Mouse (Mus musculus): ENCODE results near the gene Ube2v1. TPM values are rescaled to one million over a fixed set of nuclear protein-coding genes. Genes with fewer than 3 reads are reported as not detected.

Ube2v1 gene
- polyA plus RNA-seq, 1 experiment from 2014 or later = 410 TPM

DNA sequence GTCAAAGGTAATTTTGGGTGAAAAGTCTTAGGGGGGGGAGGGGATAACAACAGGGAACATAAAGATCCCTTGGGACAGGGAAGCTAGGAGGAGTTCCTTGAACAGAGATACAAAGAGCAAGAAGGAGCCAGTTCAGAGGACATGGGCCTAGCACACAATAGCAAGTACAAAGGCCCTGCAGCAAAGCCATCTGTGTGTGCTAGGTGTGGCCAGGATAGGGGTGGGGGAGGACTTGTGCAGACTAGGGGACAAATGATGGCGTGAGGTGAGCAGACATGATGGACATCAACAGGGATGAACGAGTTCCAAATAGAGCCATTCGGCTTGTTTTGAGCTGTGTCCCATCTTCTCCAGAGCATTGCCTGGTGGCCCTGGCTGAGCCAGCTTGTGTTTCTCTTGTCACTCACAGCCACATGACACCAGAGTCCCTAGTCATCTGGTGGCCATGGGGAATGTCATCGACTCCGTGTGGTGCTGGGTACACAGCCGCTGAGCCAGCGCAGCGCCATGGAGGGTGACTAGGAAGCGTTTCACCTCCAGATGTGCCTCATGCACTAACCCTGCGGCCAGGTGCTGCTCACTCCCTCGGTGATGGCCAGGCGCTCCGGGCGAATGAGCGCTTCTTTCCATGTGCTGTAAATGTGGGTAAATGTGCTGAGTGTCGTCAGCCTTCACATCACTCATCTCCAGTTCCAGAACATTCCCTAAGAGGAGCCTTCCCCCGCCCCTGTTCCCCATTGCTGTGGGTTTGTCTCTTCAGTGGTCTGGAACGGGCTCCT lies 60.3 kb downstream of the Ube2v1 start:
- H3K27ac ChIP-seq (replicated peaks) = no peak overlapping the region
- H3K4me3 ChIP-seq = no peak overlapping the region
- 0 out of 2 replicates have a peak, but pooled peaks cover 2% of the 10 kb centered on the region for H3K4me1 ChIP-seq
- 88% methylated on average over 18 of the region's 18 CpGs for WGBS
- DNase-seq (ENCODE audit: low spot score) = no peak
- H3K27me3 ChIP-seq (ENCODE audit: low read depth, poor library complexity, severe bottlenecking) = no peaks in the 10 kb centered on the region
- H3K36me3 ChIP-seq = no peaks in the 10 kb centered on the region
- no peaks in the 10 kb centered on the region for H3K9me3 ChIP-seq (replicated peaks)

DNA sequence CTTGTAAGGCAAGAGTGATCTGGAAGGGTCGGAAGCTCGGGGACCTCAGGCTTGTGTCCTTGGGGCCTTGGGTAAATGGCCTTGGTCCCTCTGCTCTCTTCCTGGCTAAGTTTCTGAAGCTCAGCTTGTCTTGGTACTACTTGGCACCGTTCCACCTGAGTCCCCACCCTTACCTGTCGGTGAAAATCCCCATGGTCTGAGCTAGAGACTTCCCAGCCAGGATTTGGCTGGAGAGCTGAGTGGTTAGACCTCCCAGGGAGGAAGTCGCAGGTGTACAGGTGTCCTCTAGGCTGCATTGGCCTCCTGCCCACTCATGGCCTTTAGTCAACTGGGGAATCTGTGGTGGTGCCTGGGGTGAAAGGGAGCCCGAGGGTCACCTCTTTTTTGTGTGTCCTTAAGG lies 61.1 kb downstream of the Ube2v1 start:
- H3K27me3 ChIP-seq (ENCODE audit: low read depth, poor library complexity, severe bottlenecking) = no peaks in the 10 kb centered on the region
- no peaks in the 10 kb centered on the region for H3K9me3 ChIP-seq (replicated peaks)
- DNase-seq (ENCODE audit: low spot score) = no peak
- no peak overlapping the region for H3K27ac ChIP-seq (replicated peaks)
- H3K4me3 ChIP-seq = no peak overlapping the region
- H3K36me3 ChIP-seq = no peaks in the 10 kb centered on the region
- 91% methylated on average over 6 of the region's 6 CpGs for WGBS
- H3K4me1 ChIP-seq = peaks cover 4% of the 10 kb centered on the region

DNA sequence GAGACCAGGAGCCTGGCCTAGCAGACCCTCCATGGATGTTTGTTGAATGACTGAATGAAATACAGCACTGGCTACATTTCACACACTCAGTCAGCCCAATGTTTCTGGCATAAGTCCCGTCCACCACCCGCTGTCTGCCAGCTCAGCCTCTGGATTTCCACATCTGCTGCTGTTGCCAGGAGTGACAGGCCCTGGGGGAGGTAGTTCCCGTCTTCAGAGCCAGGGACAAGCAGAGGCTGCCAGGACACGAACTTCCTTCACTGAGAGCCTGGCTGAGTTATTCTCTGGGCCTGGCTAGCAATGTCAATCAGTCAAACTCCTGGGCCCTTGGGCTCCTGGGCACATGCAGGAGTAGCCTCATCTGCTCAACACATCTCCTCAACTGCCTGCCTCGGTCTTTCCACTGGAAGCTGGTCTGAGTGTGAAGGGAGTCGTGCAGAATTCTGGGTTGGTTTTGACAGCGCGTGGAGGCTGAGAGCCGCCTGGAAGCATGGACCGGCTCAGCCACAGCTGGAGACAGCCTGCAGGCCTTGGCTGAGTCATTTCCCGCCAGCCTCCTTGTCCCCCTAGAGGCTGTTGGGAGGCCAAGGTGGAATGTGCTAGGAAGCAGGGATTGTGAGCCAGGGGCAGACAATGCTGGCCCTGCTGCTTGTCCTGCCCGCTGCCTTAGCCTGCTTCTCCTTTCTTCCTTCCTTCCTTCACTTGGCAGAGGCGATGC lies 61.8 kb downstream of the Ube2v1 start:
- no peak for DNase-seq (ENCODE audit: low spot score)
- Histone ChIP-seq H3K4me1 (peaks cover 9% of the 10 kb centered on the region), H3K27me3 (ENCODE audit: low read depth, poor library complexity, severe bottlenecking) (no peaks in the 10 kb centered on the region), H3K36me3 (no peaks in the 10 kb centered on the region), H3K27ac (replicated peaks) (no peak overlapping the region), H3K4me3 (no peak overlapping the region), H3K9me3 (replicated peaks) (no peaks in the 10 kb centered on the region)
- WGBS = 78% methylated on average over 13 of the region's 13 CpGs

DNA sequence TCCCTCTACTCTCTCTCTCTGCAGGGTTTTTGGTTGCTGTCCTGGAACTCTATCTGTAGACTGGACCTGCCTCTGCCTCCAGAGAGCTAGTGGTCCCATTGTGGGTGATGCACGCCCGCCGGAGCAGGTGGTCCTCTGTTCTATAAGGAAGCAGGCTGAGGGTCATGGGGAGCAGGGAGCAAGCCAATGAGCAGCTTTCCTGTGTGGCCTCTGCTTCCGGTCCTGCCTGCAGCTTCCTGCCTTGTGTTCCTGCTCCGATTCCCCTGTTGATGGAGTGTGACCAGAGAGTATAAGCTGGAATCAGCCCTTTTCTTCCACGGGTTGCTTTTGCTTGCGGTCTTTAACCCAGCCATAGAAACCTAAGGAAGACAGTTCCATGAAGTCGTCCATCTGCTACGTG lies 63.8 kb downstream of the Ube2v1 start:
- peaks cover 26% of the 10 kb centered on the region for H3K4me1 ChIP-seq
- no peaks in the 10 kb centered on the region for H3K9me3 ChIP-seq (replicated peaks)
- H3K36me3 ChIP-seq = no peaks in the 10 kb centered on the region
- no peak for DNase-seq (ENCODE audit: low spot score)
- peaks cover 4% of the 10 kb centered on the region; the same call in 1 of the 2 replicates for H3K27me3 ChIP-seq (ENCODE audit: low read depth, poor library complexity, severe bottlenecking)
- 86% methylated on average over 9 of the region's 9 CpGs for WGBS
- no peak overlapping the region for H3K4me3 ChIP-seq
- no peak overlapping the region for H3K27ac ChIP-seq (replicated peaks)

DNA sequence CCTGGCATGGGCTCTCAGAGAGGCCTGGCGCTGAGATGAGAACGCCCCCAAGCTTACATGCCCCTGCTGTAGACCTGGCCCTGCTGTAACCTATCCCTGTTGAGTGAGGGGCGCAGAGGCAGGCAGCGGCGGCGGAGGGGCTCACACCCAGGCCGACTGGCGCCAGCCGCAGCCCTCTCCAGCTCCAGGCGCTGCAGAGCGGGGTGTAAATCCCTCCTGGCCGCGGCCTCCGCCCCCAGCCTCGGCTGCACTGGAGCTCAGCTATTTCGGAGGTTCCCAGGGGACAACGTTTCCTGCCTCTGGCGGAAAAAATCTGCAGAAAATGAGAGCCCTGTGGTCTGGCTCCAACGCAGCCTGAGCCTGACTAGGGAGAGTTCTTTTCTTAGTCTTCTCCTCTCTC lies 66.2 kb downstream of the Ube2v1 start:
- peaks cover 36% of the 10 kb centered on the region for H3K4me1 ChIP-seq
- DNase-seq (ENCODE audit: low spot score) = peak; percentile 48
- H3K27me3 ChIP-seq (ENCODE audit: low read depth, poor library complexity, severe bottlenecking) = peaks cover 21% of the 10 kb centered on the region
- H3K36me3 ChIP-seq = no peaks in the 10 kb centered on the region
- 20% methylated on average over 19 of the region's 19 CpGs for WGBS
- H3K9me3 ChIP-seq (replicated peaks) = no peaks in the 10 kb centered on the region
- H3K27ac ChIP-seq (replicated peaks) = peak overlapping the region; percentile 73
- peak overlapping the region; percentile 30 for H3K4me3 ChIP-seq

DNA sequence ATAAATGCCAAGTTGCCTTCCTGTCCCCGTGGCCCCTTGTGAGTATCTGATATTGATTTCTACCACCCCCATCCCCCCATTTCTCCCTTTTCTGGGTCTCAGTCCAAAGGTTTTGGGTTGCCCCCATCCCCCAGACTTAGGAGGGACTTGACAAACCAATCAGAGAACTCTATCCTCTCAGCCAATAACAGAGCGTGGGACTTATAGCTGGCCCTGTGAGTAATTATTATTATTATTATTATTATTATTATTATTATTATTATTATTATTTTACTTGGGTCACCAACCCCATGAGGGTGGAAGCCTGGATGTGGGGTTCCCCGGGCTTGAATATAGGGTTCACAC lies 66.6 kb downstream of the Ube2v1 start:
- H3K27me3 ChIP-seq (ENCODE audit: low read depth, poor library complexity, severe bottlenecking) = peaks cover 25% of the 10 kb centered on the region
- peaks cover 39% of the 10 kb centered on the region for H3K4me1 ChIP-seq
- H3K36me3 ChIP-seq = no peaks in the 10 kb centered on the region
- WGBS = 81% methylated on average over 3 of the region's 3 CpGs
- no peak overlapping the region for H3K4me3 ChIP-seq
- no peaks in the 10 kb centered on the region for H3K9me3 ChIP-seq (replicated peaks)
- H3K27ac ChIP-seq (replicated peaks) = peak overlapping the region; percentile 73; the same call in 1 of the 2 replicates
- no peak for DNase-seq (ENCODE audit: low spot score)

DNA sequence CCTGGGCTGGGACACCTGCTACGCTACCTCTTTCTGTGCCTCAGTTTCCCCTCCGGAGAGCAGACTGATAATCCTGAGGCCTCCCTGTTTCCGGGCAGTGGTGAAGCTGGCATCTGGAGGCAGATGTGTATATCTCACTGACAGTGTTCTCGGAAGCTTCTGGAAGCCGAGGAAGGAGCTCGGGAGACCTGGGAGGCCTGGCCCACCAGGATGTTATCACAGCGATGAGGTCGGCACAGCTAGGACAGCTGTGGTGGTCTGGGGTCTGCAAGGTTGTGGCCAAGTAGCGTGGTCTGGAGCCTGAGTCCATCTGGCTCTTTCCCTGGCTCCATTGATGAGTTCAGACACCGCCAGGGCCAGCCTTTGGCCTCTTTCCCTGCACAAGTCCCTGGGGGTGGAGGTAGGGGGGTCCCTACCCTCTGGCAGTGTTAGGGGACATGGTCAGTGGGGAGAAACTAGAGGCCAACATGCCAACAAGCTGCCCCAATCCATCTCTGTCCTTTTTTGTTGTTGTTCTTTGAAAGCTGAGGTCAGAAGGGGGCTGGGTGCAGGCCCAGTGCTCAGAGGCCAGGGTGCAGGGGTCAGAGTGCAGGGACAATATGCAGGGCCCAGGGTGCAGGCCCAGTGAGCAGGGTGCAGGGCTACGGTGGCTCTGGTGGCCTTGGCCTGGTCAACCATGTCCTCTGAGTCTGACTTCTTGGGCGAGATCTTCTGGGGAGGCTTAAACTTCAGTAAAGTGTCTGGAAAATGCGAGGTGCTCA lies 67.2 kb downstream of the Ube2v1 start:
- H3K36me3 ChIP-seq = no peaks in the 10 kb centered on the region
- no peak for DNase-seq (ENCODE audit: low spot score)
- 80% methylated on average over 13 of the region's 13 CpGs for WGBS
- H3K27ac ChIP-seq (replicated peaks) = no peak overlapping the region; the same call in 1 of the 2 replicates
- no peaks in the 10 kb centered on the region for H3K9me3 ChIP-seq (replicated peaks)
- peaks cover 31% of the 10 kb centered on the region for H3K27me3 ChIP-seq (ENCODE audit: low read depth, poor library complexity, severe bottlenecking)
- no peak overlapping the region for H3K4me3 ChIP-seq
- peaks cover 45% of the 10 kb centered on the region for H3K4me1 ChIP-seq

DNA sequence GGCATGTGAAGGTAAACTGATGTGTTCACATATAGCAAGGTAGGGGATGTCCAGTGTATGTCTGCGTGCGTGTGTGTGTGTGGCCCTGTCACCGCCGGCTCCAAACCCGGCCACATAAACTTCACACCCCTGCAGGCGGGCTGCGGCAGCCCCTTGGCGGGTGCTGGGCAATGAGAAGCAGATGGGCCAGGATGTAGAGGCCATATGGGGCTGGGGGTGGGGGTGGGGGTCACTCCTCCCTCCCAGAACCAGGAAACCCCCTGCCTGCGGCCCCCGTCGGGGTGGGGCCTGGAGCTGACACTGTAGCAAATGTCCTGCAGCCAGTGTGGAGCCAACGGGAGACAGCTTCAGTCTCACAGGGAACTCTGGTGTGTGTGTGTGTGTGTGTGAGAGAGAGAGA lies 68.2 kb downstream of the Ube2v1 start:
- Histone ChIP-seq H3K27me3 (ENCODE audit: low read depth, poor library complexity, severe bottlenecking) (peaks cover 41% of the 10 kb centered on the region), H3K36me3 (no peaks in the 10 kb centered on the region), H3K4me1 (peaks cover 53% of the 10 kb centered on the region), H3K9me3 (replicated peaks) (no peaks in the 10 kb centered on the region), H3K27ac (replicated peaks) (peak overlapping the region; percentile 70), H3K4me3 (no peak overlapping the region)
- WGBS = 78% methylated on average over 12 of the region's 12 CpGs
- DNase-seq (ENCODE audit: low spot score) = peak; percentile 31

DNA sequence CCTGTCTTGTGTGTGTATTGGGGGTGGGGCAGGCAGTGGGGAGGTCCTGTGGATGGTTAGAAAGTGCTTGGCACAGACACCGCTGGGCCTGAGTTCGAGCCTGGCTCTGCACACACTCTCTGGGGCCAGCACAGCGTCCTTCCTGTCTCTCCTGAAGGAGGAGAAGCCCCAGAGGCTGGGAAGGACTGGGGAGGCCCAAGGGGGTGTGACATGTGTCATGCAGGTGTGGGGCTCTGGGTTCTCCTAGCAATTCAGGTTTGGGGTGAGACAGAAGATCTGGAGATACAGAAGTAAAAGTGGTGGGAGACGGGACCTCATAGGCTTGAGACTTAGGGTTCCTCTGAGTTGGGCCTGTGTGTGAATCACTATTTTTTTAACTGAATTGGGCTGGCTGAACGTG lies 68.9 kb downstream of the Ube2v1 start:
- peaks cover 47% of the 10 kb centered on the region for H3K27me3 ChIP-seq (ENCODE audit: low read depth, poor library complexity, severe bottlenecking)
- 71% methylated on average over 5 of the region's 5 CpGs for WGBS
- H3K4me1 ChIP-seq = peaks cover 53% of the 10 kb centered on the region
- no peak overlapping the region for H3K27ac ChIP-seq (replicated peaks)
- no peak overlapping the region for H3K4me3 ChIP-seq
- no peak for DNase-seq (ENCODE audit: low spot score)
- no peaks in the 10 kb centered on the region for H3K9me3 ChIP-seq (replicated peaks)
- no peaks in the 10 kb centered on the region for H3K36me3 ChIP-seq

DNA sequence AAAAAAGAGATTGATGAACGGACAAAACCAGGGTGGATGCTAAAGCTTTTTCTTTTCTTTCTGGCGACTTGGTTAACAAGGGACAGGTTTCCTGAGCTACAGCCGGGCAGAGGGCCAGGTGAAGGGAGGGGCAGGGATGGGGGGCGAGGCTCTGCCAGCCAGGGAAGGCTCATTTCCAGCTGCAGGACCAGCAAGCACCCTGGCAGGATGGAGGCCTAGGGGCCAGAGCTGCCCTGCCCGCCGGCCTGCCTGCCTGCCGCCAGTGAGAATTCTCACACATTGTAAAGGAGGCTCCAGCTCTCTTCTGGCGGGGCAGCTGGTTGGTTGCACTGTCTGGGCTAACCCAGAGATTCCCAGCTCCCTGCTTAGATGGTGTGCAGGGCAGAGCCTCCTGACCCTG lies 69.8 kb downstream of the Ube2v1 start:
- no peak overlapping the region for H3K4me3 ChIP-seq
- no peak for DNase-seq (ENCODE audit: low spot score)
- peak overlapping the region; percentile 47; the same call in 1 of the 2 replicates for H3K27ac ChIP-seq (replicated peaks)
- peaks cover 49% of the 10 kb centered on the region for H3K27me3 ChIP-seq (ENCODE audit: low read depth, poor library complexity, severe bottlenecking)
- H3K4me1 ChIP-seq = peaks cover 53% of the 10 kb centered on the region
- H3K36me3 ChIP-seq = no peaks in the 10 kb centered on the region
- WGBS = 45% methylated on average over 8 of the region's 8 CpGs
- H3K9me3 ChIP-seq (replicated peaks) = no peaks in the 10 kb centered on the region

DNA sequence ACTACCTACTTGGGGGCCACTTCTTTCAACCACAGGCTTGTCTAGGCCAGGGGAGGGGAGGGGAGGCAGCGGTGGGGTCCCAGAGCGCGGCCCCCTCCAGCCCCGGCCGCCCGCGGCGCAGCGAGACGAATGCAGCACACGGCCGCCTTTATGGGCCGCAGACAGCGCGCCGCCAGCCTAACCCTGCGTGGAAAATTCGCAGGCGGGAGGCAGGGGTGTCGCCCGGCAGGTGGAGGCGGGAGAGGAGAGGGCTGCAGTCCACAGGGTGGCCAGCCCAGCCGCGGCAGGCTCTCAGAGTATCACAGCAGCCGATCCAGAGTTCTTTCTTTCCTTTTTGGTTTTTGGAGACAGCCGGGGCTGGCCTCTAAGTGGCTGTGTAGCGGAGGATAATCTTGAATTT lies 72.5 kb downstream of the Ube2v1 start:
- 19% methylated on average over 27 of the region's 27 CpGs for WGBS
- Histone ChIP-seq H3K27me3 (ENCODE audit: low read depth, poor library complexity, severe bottlenecking) (peaks cover 49% of the 10 kb centered on the region), H3K4me3 (peak overlapping the region; percentile 41), H3K9me3 (replicated peaks) (no peaks in the 10 kb centered on the region), H3K27ac (replicated peaks) (peak overlapping the region; percentile 81), H3K36me3 (no peaks in the 10 kb centered on the region), H3K4me1 (peaks cover 39% of the 10 kb centered on the region)
- peak; percentile 30 for DNase-seq (ENCODE audit: low spot score)

All from midbrain, embryonic 10.5 days (tissue).